Mouse (Mus musculus): Measurements from ENCODE around the gene Dysf.

GRCm38 (mm10) chr6:84156481-84157025 lies 148.2 kb downstream of the Dysf start:
- TF ChIP-seq EP300 (optimal IDR thresholded peaks at IDR 0.05) (no peak), CTCF (IDR thresholded peaks at IDR 0.05; ENCODE audit: low read depth) (no peak)

All from stomach, postnatal 0 days (tissue).